Mouse (Mus musculus): ENCODE measurements around the gene Cdadc1.

Cdadc1 gene

GRCm38 (mm10) chr14:59543158-59543826 lies 54.5 kb downstream of the Cdadc1 start:
- DNase-seq: no peak

DNA sequence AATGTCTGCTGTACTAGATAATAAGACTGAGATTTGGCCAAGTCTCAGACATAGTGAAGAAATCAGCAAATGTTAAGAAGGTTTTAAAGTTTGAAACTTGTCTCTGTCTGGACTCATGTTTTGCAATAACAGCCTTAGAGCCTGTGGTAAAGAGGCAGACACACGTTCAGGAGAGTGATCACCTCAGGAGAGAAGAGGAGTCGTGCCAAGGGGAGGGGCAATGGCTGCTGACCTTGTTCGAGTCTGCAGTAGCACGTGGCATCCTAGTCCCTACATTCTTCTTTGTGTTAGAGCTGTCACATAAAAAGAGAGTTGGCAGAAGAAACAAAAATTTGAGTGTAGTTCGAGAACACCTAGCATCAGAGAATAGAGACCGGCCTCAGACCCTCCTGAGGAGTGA lies 57.0 kb downstream of the Cdadc1 start:
- DNase-seq: no peak

- DNase-seq: no peak
These were observed 57.5 kb downstream of the Cdadc1 start for GRCm38 (mm10) chr14:59540230-59540629.

- no peak for DNase-seq
These were observed 59.8 kb downstream of the Cdadc1 start for GRCm38 (mm10) chr14:59537829-59538432.

DNA sequence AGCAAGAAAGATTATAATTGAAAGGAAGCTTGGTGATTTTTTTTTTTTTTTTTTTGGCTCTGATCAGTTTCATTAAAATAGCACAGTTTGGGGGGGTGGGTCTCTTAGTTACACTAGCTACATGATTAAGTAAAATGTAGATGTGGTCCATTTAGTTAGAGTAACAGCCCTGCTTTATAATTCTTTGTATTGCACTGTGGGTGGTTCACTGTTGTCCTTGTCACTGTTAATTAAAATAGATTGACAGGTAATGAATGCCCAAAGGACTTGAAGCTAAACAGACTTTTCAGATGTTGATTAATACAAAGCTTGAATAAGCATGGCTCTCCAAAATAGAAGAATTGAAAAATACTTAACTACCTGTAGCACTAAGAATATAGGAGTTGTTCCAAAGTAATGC lies 63.9 kb downstream of the Cdadc1 start:
- no peak for DNase-seq

GRCm38 (mm10) chr14:59532986-59533385 lies 64.8 kb downstream of the Cdadc1 start:
- no peak for DNase-seq

DNA sequence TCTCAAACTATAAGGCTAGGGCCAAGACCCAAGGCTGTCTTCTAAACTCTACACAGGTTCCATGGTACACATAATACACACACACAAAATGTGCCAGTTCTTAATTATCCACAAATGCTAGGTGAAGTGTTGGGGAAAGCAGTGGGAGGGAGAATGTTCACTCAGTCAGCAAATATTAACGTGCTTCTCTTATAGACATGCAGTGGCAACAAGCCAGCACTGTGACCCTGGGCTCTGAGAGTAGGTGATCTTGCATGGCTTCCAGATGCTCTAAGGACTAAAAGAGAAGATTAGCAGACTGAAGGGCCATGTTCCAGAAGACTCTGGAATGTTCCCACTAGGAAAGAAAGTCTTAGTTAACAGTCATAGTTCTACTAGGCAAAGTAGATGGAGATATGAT lies 67.0 kb downstream of the Cdadc1 start:
- no peak for DNase-seq

DNA sequence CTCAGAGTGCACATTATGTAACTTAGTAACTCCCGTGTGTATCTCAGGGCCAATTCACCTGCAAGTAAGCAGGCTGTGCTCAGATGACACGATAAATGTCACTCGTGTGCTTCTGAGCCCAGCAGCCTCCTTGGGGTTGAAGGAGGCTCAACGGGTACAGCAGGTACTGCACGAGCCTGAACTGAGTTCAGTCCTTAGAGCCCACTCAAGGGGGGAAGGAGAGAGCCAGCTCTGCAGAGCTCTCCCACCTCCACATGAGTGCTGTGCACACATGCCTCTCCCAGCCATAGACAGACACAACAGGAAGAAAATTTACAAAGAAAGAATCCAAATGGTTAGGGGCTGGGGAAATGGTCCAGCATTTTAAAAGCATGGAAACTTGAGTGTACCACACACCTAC lies 71.9 kb downstream of the Cdadc1 start:
- DNase-seq: no peak

DNA sequence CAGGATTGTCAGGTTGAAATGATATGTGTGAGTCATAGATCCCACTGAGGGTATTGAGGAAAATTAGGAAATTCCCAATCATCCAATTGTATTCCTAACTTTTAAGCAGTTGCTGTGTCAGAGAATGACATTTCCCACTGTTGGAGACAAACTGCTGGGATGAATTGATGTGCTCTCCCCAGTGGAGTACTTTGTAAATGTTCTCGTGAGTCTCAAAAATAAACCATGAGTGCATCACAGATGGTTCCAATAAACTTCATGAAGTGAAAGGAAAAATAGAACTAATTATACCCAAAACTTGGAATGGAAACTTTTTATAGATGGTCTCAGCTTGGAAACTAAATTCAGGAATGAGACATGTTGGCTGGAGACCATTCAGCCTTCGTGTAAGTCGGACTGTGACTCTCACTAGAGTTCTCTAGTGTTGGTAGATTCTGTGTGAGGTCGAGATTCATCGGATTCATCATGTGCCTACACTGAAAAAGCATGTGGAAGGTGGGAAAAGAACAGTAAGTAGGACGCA lies 83.8 kb downstream of the Cdadc1 start:
- DNase-seq: no peak

Measured in kidney, postnatal 4 days (tissue).